In genomic region chr1:55449779-55450178, GRCm38 (mm10) we compare ENCODE assay signal across 18 mouse cellular contexts. TPM values are rescaled to one million over a fixed set of nuclear protein-coding genes. Genes with fewer than 3 reads are reported as not detected.
A peak's percentile ranks its signal among the peaks of the same experiment; 100 is the strongest.
DNase-seq lines count a peak whose midpoint lies in the region; ATAC-seq and TF ChIP-seq lines count a peak whose summit lies in the region.
"Had no signal": no experiment of that assay in that cellular context is flagged by ENCODE, and none has a peak within 500 bp of the region (broad histone marks: within the 10 kb centered on the region; RNA-seq: fewer than 3 reads in every experiment).

No protein-coding gene starts in this region.

- 72% methylated on average over 3 of the region's 3 CpGs for WGBS in hindbrain, embryonic 12.5 days
- WGBS in hindbrain, embryonic 11.5 days, result 79% methylated on average over 3 of the region's 3 CpGs
- 60% methylated on average over 3 of the region's 3 CpGs for WGBS in midbrain, embryonic 14.5 days
- 54% methylated on average over 3 of the region's 3 CpGs for WGBS in midbrain, postnatal 0 days

- H3K4me3 ChIP-seq in hindbrain, embryonic 12.5 days, result no peak overlapping the region
- no peak overlapping the region for H3K4me3 ChIP-seq in hindbrain, embryonic 11.5 days (ENCODE audit: low read depth, low read length)
- no peak overlapping the region for H3K4me3 ChIP-seq in midbrain, embryonic 14.5 days (replicated peaks; ENCODE audit: low read depth, low read length)
- no peak overlapping the region for H3K4me3 ChIP-seq in midbrain, postnatal 0 days (ENCODE audit: low read depth, low read length)
- H3K4me3 ChIP-seq: embryonic facial prominence, embryonic 10.5 days; embryonic facial prominence, embryonic 12.5 days had no signal

- no peaks in the 10 kb centered on the region for H3K27me3 ChIP-seq in hindbrain, embryonic 12.5 days
- no peaks in the 10 kb centered on the region for H3K27me3 ChIP-seq in hindbrain, embryonic 11.5 days (ENCODE audit: control insufficient read depth, insufficient read depth, low read length)
- no peaks in the 10 kb centered on the region for H3K27me3 ChIP-seq in midbrain, embryonic 14.5 days (ENCODE audit: control insufficient read depth, insufficient read depth, low read length)
- H3K27me3 ChIP-seq in midbrain, postnatal 0 days (ENCODE audit: insufficient read depth, low read length), result no peaks in the 10 kb centered on the region
- H3K27me3 ChIP-seq: embryonic facial prominence, embryonic 12.5 days had no signal

- no peak overlapping the region for H3K9ac ChIP-seq in hindbrain, embryonic 12.5 days
- H3K9ac ChIP-seq in hindbrain, embryonic 11.5 days (ENCODE audit: low read depth, low read length), result no peak overlapping the region
- no peak overlapping the region for H3K9ac ChIP-seq in midbrain, embryonic 14.5 days (replicated peaks; ENCODE audit: low read length)
- H3K9ac ChIP-seq in midbrain, postnatal 0 days (replicated peaks; ENCODE audit: low read length, poor library complexity, severe bottlenecking), result no peak overlapping the region
- H3K9ac ChIP-seq: embryonic facial prominence, embryonic 12.5 days had no signal

- H3K4me1 ChIP-seq in hindbrain, embryonic 12.5 days, result no peaks in the 10 kb centered on the region
- H3K4me1 ChIP-seq in hindbrain, embryonic 11.5 days (replicated peaks; ENCODE audit: control insufficient read depth, insufficient read depth, low read length), result no peaks in the 10 kb centered on the region
- H3K4me1 ChIP-seq in midbrain, embryonic 14.5 days (ENCODE audit: control insufficient read depth, insufficient read depth, low read length), result no peaks in the 10 kb centered on the region; the same call in 1 of the 2 replicates
- no peaks in the 10 kb centered on the region for H3K4me1 ChIP-seq in midbrain, postnatal 0 days (ENCODE audit: insufficient read depth, low read length)
- H3K4me1 ChIP-seq: embryonic facial prominence, embryonic 10.5 days; embryonic facial prominence, embryonic 12.5 days had no signal

- no peak for DNase-seq in hindbrain, embryonic 11.5 days (ENCODE audit: low spot score)
- peak; percentile 51 for DNase-seq in midbrain, embryonic 14.5 days
- no peak for DNase-seq in midbrain, postnatal 0 days (ENCODE audit: low spot score)
- no peak for DNase-seq in kidney, adult 11 months
- DNase-seq: adrenal gland, adult 2 months; adrenal gland, postnatal 10 days; adrenal gland, postnatal 25 days; cerebellum, adult 11-12 months; cerebellum, adult 2 months; cerebellum, adult 9-10 months; cerebellum, postnatal 10 days; cerebellum, postnatal 25 days had no signal

- no peak for TF ChIP-seq CTCF in midbrain, postnatal 0 days (IDR thresholded peaks at IDR 0.05)

- H3K36me3 ChIP-seq in hindbrain, embryonic 12.5 days, result no peaks in the 10 kb centered on the region
- H3K36me3 ChIP-seq in hindbrain, embryonic 11.5 days (ENCODE audit: control insufficient read depth, insufficient read depth, low read length), result no peaks in the 10 kb centered on the region
- H3K36me3 ChIP-seq in midbrain, embryonic 14.5 days (ENCODE audit: control insufficient read depth, insufficient read depth, low read length), result no peaks in the 10 kb centered on the region
- no peaks in the 10 kb centered on the region for H3K36me3 ChIP-seq in midbrain, postnatal 0 days (ENCODE audit: insufficient read depth, low read length)
- H3K36me3 ChIP-seq: embryonic facial prominence, embryonic 10.5 days; embryonic facial prominence, embryonic 12.5 days had no signal

- peak; percentile 44; the same call in 1 of the 2 replicates for ATAC-seq in hindbrain, embryonic 12.5 days (ENCODE audit: low FRiP score)
- ATAC-seq in hindbrain, embryonic 11.5 days (ENCODE audit: low FRiP score), result no peak
- ATAC-seq in midbrain, embryonic 14.5 days (ENCODE audit: low FRiP score, low TSS enrichment), result no peak; the same call in 1 of the 2 replicates
- ATAC-seq in midbrain, postnatal 0 days (ENCODE audit: low FRiP score), result no peak
- ATAC-seq: forebrain, embryonic 14.5 days; forebrain, embryonic 16.5 days had no signal

- H3K27ac ChIP-seq in hindbrain, embryonic 12.5 days, result no peak overlapping the region
- H3K27ac ChIP-seq in hindbrain, embryonic 11.5 days (ENCODE audit: low read depth, low read length), result no peak overlapping the region
- no peak overlapping the region for H3K27ac ChIP-seq in midbrain, embryonic 14.5 days (replicated peaks; ENCODE audit: low read depth, low read length)
- H3K27ac ChIP-seq in midbrain, postnatal 0 days (ENCODE audit: low read depth, low read length), result no peak overlapping the region
- H3K27ac ChIP-seq: embryonic facial prominence, embryonic 10.5 days; embryonic facial prominence, embryonic 12.5 days had no signal

- no peak overlapping the region for H3K4me2 ChIP-seq in hindbrain, embryonic 12.5 days (replicated peaks)
- no peak overlapping the region for H3K4me2 ChIP-seq in hindbrain, embryonic 11.5 days (replicated peaks; ENCODE audit: low read depth, low read length)
- H3K4me2 ChIP-seq in midbrain, embryonic 14.5 days (ENCODE audit: low read length), result no peak overlapping the region
- no peak overlapping the region for H3K4me2 ChIP-seq in midbrain, postnatal 0 days (ENCODE audit: low read depth, low read length, poor library complexity, severe bottlenecking)
- H3K4me2 ChIP-seq: embryonic facial prominence, embryonic 12.5 days had no signal

- no peaks in the 10 kb centered on the region for H3K9me3 ChIP-seq in hindbrain, embryonic 12.5 days (replicated peaks)
- no peaks in the 10 kb centered on the region for H3K9me3 ChIP-seq in hindbrain, embryonic 11.5 days (ENCODE audit: control insufficient read depth, low read length)
- H3K9me3 ChIP-seq in midbrain, embryonic 14.5 days (ENCODE audit: control insufficient read depth, low read length), result no peaks in the 10 kb centered on the region
- H3K9me3 ChIP-seq in midbrain, postnatal 0 days (ENCODE audit: low read length), result no peaks in the 10 kb centered on the region
- H3K9me3 ChIP-seq: embryonic facial prominence, embryonic 10.5 days; embryonic facial prominence, embryonic 12.5 days had no signal

RNA-seq across cellular contexts. Expression of gene Plcl1, which starts 44.1 kb away (rescaled TPM):
- polyA plus RNA-seq in hindbrain, embryonic 12.5 days (2016; fragmentation: Nextera tagmentation; extraction: Ambion mirVana), result 5.2 and 5.5 TPM in 2 replicates
- 2.1 and 2.8 TPM in 2 replicates for polyA plus RNA-seq in hindbrain, embryonic 11.5 days (2014; fragmentation: Nextera tagmentation; extraction: Ambion mirVana)
- polyA plus RNA-seq in midbrain, embryonic 14.5 days (2014; fragmentation: Nextera tagmentation; extraction: Ambion mirVana), result 5.0 and 5.1 TPM in 2 replicates
- total RNA-seq in midbrain, postnatal 0 days (2014; rRNA removed), result 8.9 and 9.4 TPM in 2 replicates
- polyA plus RNA-seq in midbrain, postnatal 0 days (2015; fragmentation: Nextera tagmentation; extraction: Ambion mirVana), result 2.7 and 3.9 TPM in 2 replicates
- total RNA-seq: MEL had no signal
